Mouse (Mus musculus) spleen, embryonic (tissue): ENCODE data around the gene Derl3.

ENCODE experiments used
- CTCF ChIA-PET: fragments of 350-600 bp; sonication (Branson Sonifier 250); formaldehyde crosslinking; loops from one replicate; lab custom pipeline; 2022; lab: Charles Lee

Derl3 gene

DNA sequence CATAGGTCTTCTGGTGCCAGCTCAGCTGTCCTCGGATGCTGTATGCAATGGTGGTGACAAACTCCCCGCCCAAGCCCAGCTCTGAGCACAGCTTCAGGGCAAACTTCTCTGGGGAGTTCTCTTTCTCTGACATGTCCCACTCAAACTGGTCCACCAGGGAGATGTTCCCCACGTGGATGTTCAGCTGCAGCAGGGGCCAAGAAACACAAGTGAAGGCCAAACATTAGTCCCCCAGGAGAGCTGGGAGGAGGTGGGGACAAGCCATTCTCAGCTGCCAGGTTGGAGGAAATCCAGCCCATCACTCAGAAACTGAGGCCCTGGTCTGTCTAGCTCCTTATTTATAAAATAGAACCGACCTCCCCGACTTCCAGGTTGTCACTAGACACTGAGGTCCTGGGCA is 11.2 kb downstream of the Derl3 start:
- CTCF ChIA-PET, result no interaction called here

DNA sequence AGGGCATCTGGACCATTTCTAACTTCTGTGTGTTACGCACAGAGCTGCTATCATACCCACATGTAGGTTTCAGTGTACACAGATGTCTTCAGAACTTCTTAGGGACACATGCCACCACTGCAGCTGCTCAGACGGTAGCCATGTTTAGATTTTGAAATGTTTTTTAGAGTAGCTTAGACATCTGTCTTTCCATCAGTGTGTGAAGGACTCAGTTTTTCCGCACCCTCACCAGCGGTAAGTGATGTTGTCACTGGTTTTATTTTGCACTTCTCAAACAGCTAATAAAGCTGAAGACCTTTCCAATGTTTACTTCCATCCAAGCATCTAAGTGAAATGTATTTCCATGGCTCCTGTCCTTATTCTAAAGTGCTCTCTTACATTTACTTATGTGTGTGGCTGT is 13.7 kb downstream of the Derl3 start:
- CTCF ChIA-PET, result no interaction called here

DNA sequence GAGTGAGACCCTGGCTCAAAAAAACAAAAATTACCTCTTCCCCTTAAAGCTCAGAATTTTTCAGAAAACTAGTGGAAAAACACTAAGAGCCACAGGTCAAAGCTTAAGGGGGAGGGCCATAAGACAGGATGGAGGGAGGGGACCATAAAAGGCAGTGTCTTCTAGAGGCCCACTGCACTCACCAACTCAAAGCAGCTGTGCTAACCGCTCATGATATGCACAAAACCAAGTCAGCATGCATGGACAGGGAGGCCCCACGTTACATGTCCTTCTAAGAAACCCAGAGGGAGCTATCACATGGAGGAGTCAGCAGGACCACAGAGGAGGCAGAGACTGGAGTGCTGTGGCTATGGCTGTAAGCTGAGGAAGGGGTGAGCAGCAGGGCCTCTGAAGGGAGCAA is 17.5 kb downstream of the Derl3 start:
- CTCF ChIA-PET, result no interaction called here

DNA sequence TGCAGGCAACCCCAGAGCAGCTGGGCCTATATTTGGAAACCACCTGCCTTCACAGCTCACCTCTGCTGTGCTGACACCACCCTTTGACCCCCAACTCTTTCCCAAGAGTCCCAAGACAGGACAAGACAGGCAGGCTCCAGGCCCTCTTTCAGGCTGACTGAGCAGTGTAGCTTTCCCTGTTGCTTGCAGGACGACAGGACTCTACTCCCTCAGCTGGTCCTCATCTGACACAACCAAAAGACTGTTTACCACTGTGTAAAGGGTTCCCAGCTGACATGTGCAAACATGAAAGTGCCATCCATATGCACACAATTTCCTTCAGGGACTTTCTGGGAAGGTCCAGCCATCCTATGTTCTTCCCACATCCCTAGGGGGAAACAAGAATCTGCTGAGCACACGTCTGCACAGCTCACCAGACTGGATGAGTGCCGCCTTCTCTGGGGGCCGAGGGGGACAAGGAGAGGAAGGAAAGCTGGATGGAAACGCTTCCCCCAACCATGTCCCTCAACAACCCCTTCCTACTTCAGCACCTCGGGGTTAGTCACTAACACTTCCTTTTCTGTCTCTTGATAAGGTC is 19.9 kb downstream of the Derl3 start:
- CTCF ChIA-PET, result interaction anchor here (0.6 kb wide), 1 partner anchor 327 kb away, joined by 5 read pairs; no protein-coding TSS in a partner anchor

DNA sequence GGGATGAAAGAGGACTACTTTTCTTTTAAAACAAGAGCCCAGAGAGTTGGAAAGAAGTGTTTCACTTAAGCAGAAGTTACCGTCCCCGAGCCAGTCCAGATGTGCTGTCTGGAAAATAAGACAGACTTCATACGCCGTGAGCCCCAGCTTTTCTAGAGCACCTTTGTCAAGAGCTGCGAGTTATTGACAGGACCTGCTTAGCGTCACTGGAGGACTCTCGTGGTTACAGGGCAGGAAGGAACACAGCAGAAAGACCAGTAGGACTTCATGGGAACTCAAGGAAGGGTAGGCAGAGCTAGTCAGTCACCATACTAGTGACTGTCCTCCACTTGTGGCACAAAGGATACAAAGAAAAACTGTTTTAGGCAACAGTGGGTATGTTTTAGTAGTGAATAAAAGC is 22.3 kb downstream of the Derl3 start:
- CTCF ChIA-PET, result no interaction called here

DNA sequence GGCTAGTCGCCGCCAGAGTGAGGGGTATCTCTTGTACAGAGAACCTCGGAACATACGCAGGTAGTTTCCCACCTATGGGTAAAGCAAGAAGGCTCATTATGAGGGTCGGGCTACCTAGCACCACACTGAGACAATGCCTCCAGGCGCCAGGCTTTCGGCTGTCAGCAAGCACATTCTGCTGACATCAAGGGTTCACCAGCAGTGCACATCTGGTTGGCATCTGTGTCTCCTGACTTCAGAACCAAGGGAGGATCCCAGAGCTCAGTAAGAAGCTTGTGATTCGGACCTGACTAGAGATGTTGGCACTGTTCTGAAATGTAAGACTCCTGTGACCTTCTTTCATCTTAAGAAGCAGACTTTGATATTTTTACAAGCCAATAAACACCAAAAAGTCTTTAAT is 23.6 kb downstream of the Derl3 start:
- CTCF ChIA-PET, result no interaction called here

DNA sequence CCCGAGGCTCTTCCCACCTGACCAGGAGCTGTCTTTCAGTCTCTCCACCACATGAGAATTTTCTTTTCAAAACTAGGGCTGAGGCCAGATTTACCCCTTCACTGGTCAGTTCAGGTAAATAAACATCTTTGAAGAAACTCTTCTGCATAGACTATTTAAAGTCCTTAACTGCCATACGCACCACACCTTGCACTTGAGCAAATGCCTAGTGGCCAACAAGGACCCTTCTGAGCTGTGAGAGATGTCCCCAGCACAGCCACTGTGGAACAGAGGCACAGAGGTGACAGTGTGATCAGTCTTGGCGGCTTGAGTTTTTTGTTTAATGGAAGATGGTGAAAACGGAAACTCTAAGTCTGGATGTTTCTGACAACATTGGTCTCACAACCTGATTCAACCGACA is 25.8 kb downstream of the Derl3 start:
- CTCF ChIA-PET, result no interaction called here

DNA sequence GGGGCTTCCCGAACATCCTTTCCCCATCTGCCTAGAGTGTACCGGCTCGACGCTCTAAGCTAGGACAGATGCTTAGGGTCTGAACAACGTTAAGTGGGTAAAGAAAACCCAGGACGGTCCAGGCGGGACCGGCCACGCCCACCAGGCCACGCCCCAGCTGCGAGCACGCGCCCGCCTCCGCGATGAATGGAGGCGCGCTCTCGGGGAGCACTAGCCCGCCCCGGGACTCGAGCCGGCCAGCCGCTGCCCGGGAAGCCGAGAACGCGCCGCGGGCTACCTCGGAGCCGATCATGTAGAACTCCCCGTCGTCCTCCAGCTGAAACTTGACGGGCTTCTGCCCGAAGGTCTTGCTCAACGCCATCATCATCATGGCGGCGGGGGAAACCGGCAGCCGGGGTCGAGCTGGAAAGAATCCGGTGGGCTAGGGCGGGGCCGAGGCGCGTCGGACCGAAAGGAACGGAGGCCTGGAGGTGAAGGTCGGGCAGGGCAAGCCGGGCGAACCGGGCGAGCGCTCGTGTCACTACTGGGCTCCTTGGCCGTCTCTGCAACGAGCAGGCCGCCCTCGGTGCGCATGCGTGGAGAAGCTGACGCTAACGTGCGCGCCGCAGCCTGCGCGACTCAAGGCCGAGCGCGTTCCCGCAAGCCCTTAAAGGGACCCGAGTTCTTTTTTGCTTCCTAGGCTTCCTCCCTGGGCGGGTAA is 28.0 kb downstream of the Derl3 start, which contains the start of gene Smarcb1:
TSS of gene Smarcb1 (minus strand) at position 592 of the 700 bp plus-strand sequence.
- CTCF ChIA-PET, result interaction anchor here (0.5 to 0.9 kb wide), 2 partner anchors 30 to 108 kb away, joined by 3 read pairs; no protein-coding TSS in a partner anchor

DNA sequence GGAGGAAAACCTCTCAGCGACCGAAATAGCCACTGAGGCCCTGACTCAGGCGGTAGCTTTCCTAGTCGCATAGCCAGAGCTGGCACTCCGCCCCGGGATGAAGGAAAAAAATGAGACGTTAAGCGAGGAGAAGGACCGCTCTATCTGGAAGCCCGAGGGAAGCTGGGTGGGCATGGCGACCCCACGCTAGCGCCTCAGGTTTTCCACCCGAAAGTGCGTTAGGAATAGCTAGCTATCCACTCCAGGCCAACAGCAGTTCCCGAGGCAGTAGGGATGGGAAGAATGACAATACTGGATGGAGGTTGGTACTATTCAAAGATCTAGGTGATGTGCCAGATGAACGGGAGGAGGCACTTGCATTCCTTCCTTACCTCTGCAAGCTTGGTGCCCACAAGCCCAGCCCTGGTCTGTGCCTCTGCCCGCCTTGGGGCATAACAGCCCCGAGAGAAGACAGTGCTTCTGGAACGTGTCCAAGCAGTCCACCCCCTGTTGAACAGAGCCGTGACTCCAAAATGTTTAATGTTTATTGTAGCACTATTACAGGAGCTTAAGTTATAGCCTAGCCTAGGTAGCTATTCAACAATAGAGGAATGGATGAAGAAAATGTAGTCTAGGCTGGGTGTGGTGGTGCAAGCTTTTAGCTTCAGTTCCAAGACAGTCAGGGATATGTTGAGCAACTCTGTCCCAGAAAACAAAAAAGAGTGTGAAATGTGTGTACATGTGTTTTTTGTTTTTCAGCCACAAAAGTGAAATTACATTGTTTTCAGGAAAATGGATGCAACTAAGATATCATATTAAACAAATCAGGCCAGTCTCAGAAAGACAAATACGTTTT is 28.7 kb downstream of the Derl3 start:
- CTCF ChIA-PET, result no interaction called here

DNA sequence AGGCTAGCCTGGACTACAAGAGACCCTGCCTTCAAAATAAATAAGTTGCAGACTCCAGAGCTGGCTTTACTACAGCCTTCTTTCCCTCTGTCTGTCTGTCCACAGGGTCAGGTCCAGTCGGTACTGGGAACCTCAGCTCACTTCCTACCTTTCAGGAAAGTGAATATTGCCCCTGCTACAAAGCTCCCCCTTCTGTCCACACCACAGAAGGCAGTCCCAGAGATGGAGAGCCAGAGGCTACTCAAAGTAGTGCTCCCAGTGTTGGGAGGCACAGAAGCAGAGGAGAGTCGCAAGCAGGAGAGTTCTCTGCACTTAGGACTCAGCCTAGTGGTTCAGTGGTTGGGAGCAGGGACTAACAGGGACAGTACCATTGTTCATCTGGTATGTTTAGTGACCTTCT is 31.1 kb downstream of the Derl3 start:
- CTCF ChIA-PET, result interaction anchor here (0.8 kb wide), 1 partner anchor 27 kb away, joined by 3 read pairs; no protein-coding TSS in a partner anchor

DNA sequence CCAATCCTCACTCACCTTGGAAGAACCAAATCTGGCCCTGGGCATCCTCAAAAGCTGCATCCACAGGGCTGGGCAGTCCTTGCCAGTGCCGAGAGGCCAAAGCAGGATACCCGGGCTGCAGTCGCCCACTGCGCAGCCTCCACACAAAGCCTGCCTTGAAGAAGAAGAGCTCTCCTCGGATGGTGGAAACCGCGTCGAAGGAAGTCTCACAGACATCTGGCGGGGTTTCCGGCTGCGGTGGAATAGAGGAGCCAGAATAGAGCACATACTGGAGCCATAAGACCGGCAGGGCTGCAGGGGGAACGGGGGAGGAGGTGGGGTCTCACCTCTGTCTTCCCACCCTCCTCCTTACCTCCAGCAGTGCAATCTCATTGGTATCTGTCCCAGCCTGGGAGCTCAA is 33.2 kb downstream of the Derl3 start:
- CTCF ChIA-PET, result interaction anchor here (0.6 kb wide), 2 partner anchors 269 to 851 kb away, joined by 3 to 4 read pairs; no protein-coding TSS in a partner anchor

DNA sequence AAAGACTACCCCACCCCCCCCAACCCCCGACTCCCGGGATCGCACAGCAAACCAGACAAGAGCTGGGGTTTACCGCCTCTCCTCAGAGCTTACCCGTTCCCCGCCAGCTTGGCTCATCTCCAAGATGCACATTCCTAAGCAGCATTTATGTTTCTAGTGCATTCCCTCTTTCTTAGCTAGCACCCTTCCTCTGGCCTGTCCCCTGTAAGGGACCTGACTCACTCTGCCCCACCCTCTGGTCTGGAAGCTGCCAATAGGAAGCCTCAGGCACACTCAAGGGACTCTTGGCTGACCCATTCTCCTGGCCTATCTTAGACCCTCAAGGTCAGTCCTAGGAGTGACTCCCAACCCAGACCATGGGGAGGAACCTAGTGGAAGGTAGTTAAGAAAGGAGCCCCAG is 37.1 kb downstream of the Derl3 start:
- CTCF ChIA-PET, result interaction anchor here (0.5 kb wide), 1 partner anchor 118 kb away, joined by 18 read pairs; no protein-coding TSS in a partner anchor

DNA sequence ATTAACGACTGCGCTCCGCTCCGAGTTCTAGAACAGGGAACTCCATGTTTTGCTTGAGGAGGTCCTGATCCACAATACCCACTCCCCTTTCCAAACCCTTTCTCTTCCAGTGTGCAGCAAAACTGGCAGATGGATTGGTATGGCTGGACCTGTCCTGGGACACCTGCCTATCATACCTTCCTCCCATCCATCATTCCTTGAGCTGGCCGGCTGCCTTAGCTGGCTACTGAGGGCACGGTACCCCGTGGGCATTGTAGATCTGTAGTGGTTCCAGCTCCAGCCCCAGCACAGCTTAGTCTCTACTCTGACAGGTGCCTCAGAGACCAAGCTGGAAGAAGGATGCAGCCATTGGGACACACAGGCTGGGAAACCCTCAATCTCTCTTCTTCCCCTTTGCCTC is 38.1 kb downstream of the Derl3 start:
- CTCF ChIA-PET, result no interaction called here

DNA sequence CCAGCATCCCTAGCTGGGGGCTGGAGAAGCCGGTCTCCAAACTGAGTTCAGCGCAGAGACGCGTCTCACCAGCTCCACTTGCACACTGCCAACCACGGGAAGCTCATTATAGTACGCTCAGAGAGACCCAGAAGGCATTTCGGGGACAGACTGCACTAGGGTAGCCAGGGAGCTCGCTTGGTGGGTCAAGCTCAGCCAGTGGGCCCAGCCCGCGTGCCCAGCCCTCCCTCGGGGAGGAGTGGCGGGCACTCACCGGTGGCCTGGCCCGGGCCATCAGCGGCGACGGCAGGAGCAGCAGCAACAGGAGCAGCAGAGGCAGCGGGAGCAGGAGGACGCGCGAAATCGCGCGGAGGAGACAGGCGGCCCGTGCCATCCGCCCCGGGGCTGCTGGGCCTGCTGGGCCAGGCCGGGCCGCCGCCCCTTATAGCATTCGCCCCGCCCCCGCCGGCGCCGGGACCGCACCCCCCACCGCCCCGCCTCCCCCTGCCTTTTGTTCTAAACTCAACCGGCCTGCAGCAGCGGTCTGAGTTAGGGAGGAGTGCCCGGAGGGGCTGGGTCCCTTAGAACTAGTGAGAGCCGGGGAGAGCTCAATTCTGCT is 39.0 kb downstream of the Derl3 start:
- CTCF ChIA-PET, result interaction anchor here (0.6 to 0.7 kb wide), 3 partner anchors 18 to 168 kb away, joined by 5 to 7 read pairs (median 6); partner anchors contain the start of gene Cabin1

DNA sequence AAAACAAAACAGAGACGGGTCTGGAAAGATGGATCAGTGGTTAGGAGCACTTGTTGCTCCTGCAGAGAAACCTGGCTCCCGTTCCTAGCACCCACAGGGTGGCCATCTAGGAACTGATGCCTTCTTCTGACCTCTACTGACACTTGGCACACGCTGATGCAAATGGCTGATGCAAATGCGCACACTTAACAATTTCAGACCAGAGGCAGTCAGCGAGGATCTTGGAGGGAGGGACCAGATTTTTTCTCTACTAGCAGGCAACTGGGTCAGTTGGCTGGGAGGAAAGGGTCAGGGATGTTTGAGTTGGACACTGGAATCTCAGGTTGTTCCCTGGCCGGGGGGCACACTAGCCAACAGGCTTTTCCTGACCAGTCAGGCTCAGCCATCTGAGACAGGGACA is 39.7 kb downstream of the Derl3 start, which contains the start of gene Chchd10:
TSS of gene Chchd10 (plus strand) at position 240 of the 400 bp plus-strand sequence.
- CTCF ChIA-PET, result interaction anchor here (0.6 to 0.7 kb wide), 2 partner anchors 81 to 169 kb away, joined by 5 to 6 read pairs; partner anchors contain the start of gene Cabin1

DNA sequence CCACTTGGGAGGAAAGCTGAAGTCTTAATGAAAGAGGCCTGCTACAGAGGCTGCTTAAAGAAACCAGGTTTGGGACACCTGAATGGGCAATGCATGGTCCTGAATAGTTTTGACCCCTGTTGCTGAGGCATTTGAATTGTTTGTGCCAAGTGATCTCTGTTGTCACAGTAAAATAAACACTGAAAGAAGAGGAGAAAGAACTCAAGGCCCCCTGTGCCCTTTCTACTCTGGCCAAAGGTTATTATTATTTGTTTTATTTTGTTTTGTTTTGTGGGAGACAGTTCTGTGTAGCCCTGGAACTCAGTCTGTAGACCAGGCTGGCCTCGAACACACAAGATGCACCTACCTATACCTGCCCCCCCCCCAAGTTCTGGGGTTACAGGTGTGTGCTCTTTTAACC is 41.8 kb downstream of the Derl3 start:
- CTCF ChIA-PET, result no interaction called here

DNA sequence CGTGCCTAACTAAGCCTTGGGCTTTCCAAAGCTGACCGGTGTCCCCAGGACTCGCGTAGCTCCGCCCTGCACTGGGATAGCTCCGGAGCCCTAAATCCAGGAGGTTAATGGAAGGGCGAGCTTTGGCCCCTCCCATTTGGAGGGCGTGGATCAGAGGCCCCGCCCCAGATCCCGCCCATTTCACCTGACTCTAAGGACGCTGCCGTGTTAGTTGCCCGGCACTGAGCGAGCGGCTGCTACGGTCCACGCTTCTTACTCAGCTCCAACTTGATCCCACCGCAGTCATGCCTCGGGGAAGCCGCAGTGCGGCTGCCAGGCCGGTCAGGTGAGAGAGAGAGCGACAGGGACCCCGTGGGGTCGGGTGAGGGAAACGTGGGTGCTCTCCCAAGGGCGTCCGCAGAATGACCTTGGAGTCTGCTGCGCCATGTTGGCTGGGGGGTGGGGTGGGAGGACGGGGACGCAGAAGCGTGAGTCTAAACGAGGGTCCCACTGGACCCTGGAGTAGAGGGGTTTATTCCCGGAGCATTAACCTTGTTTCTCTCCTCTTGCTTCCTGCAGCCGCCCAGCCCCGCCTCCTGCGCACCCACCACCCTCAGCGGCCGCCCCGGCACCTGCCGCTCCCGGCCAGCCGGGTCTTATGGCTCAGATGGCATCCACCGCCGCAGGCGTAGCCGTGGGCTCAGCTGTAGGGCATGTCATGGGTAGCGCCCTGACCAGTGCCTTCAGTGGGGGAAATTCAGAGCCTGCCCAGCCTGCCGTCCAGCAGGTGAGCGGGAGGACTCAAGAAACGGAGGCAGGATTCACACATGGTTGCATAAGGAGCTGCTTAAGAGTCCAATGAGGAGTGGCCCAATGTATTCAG is 42.7 kb downstream of the Derl3 start, which contains the start of gene Mmp11:
TSS of gene Mmp11 (minus strand) at position 817 of the 862 bp plus-strand sequence.
- CTCF ChIA-PET, result interaction anchor here (0.7 to 1.1 kb wide), 2 partner anchors 12 to 16 kb away, joined by 3 to 11 read pairs; no protein-coding TSS in a partner anchor

DNA sequence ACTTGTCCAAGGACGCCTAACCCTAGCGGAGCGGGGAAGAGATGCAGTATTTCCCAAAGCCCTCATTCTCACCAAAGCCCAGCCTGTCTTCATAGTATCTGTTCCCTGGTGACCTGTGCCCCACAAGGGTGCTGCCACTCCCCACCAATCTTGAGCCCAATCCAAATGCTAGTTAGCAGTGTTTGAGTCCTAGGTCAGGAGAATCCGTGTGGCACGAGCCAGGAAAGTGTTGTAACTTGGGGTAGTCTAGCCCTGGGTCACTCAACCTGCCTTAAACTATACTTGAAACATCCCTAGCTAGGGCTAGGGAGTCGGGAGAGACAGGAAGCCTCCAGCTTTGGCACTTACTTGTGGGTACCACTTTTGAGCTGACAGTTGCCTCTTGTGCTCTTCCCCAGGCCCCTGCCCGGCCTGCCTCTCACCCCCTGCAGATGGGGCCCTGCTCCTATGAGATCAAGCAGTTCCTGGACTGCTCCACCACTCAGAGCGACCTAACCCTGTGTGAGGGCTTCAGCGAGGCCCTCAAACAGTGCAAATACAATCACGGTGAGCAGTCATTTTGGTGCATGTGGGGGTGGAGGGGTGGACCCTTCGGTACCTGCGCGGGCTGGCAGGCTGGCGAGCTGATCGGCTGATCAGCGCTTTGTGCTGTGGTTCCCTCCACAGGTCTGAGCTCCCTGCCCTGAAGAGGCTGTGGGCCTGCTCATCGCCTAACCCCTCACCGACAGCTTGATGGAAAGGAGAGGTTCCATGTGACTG is 43.9 kb downstream of the Derl3 start:
- CTCF ChIA-PET, result no interaction called here

DNA sequence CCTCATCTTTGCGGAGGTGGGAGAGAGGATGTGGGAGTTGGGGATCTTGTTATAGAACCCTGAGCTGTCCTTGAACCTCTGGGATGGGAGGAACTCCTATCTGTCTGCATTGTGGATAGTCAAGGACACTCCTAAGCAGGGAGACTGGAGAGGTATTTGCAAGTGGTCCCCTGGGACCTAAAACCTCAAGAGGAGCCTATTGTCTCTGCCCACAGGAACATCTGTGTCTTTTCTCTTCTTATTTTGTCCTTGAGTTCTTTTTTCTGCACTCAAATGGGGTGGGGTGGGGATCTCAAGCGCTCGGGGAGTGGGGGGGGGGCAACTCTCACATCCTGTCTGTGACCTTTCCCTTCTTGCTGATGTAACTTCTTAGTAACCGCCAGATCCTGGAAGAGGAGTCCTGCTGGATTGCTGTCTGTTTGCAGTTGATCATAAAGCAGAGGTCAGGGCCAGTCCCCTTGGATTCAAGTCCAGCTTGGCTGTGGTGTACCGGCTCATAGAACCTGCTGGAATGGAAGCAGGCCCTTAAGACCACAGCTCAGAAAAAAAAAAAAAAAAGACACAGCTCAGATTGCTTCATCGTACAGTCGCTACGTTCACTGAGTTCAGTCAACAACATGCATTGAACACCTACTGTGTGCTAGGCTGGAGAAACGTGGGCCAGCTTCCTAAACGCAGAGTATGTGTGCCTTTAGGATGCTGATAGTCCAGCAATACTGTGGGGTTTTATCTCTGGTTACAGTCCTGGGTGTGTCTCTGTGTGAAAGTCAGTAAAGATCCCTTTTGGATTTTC is 44.8 kb downstream of the Derl3 start:
- CTCF ChIA-PET, result interaction anchor here (0.7 kb wide), 1 partner anchor 176 kb away, joined by 4 read pairs; no protein-coding TSS in a partner anchor
